Mouse (Mus musculus): Measurements from ENCODE around the gene Rcn3. TPM values are rescaled to one million over a fixed set of nuclear protein-coding genes. Genes with fewer than 3 reads are reported as not detected.
A peak's percentile ranks its signal among the peaks of the same experiment; 100 is the strongest.

Gene Rcn3
- polyA plus RNA-seq, 1 experiment from 2014 or later, result 290 TPM

DNA sequence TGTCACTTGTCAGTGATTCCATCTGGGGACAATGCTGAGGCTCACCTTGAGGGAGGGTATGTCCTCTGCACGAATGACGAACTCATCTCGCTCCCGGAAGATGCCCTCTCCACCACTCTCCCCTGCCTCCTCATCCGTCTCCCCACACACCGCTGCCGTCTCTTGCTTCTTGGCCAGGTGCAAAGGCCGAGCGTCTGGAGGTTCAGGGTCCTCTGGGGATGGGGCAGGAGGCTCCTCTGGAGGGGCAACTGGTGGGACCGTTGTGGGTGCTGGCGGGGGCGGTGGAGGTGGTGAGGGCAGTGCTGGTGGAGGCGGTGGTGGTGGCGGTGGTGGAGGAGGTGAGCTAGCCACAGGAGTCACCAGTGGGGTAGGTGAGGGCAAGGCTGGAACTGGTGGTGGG lies 48.7 kb downstream of the Rcn3 start:
- Histone ChIP-seq H3K4me1 (replicated peaks) (no peaks in the 10 kb centered on the region), H3K4me3 (no peak overlapping the region), H3K27ac (ENCODE audit: poor library complexity, severe bottlenecking) (no peak overlapping the region), H3K9ac (no peak overlapping the region), H3K27me3 (replicated peaks) (no peaks in the 10 kb centered on the region), H3K4me2 (no peak overlapping the region), H3K9me3 (replicated peaks) (no peaks in the 10 kb centered on the region), H3K36me3 (peaks cover 98% of the 10 kb centered on the region)
- ATAC-seq (ENCODE audit: insufficient number of reproducible peaks, low FRiP score), result no peak
- WGBS, result 97% methylated on average over 14 of the region's 14 CpGs

DNA sequence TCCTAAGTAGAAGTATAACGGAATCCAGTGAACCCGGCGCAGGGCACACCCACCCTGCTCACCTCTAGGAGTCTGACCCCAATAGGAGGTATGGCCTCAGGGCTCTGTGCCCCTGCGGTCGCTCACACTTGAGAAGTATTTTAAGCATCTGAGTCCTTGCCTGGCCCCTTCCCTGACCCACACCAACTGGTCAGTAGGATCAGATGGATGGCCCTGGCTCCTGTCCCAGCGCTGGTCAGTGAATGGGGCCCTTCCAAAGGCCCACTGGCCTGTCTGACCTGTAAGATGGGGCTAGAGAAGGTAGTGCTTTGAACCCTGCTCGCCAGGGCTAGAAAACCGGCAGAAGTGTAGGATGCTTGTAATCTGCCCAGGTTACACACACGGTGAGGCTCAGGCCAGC lies 51.2 kb downstream of the Rcn3 start:
- peaks cover 98% of the 10 kb centered on the region for H3K36me3 ChIP-seq
- WGBS, result 84% methylated on average over 9 of the region's 9 CpGs

DNA sequence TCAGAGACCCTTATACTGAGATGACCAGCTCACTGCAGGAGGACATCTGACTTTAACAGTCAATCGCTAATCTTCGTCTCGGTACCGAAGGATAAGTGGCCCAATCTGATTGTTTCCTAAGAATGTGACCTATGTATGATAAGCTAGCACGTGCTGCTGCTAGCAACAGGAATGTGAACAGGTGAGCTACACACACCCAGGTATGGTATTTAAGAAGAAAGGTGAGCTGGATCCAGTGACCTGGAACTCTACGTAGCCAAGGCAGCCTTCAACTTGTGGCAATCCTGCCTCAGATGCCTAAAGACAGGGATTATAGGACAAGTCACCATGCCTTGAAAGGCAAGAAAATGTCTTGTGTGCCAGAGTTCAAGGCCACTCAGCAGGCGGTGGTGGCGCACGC lies 53.6 kb downstream of the Rcn3 start:
- peaks cover 99% of the 10 kb centered on the region for H3K36me3 ChIP-seq
- no peak overlapping the region for H3K27ac ChIP-seq (ENCODE audit: poor library complexity, severe bottlenecking)
- no peaks in the 10 kb centered on the region for H3K4me1 ChIP-seq (replicated peaks)
- no peak for ATAC-seq (ENCODE audit: insufficient number of reproducible peaks, low FRiP score)
- 93% methylated on average over 9 of the region's 9 CpGs for WGBS
- H3K4me3 ChIP-seq, result no peak overlapping the region
- H3K4me2 ChIP-seq, result no peak overlapping the region
- H3K9ac ChIP-seq, result no peak overlapping the region
- H3K27me3 ChIP-seq (replicated peaks), result no peaks in the 10 kb centered on the region
- H3K9me3 ChIP-seq (replicated peaks), result no peaks in the 10 kb centered on the region

More for the DNA sequence above, 51.2 kb downstream of the Rcn3 start:
- Histone ChIP-seq H3K4me3 (no peak overlapping the region), H3K4me1 (replicated peaks) (no peaks in the 10 kb centered on the region), H3K27ac (ENCODE audit: poor library complexity, severe bottlenecking) (no peak overlapping the region), H3K4me2 (no peak overlapping the region), H3K9me3 (replicated peaks) (no peaks in the 10 kb centered on the region), H3K9ac (no peak overlapping the region), H3K27me3 (replicated peaks) (no peaks in the 10 kb centered on the region)
- ATAC-seq (ENCODE audit: insufficient number of reproducible peaks, low FRiP score), result no peak

DNA sequence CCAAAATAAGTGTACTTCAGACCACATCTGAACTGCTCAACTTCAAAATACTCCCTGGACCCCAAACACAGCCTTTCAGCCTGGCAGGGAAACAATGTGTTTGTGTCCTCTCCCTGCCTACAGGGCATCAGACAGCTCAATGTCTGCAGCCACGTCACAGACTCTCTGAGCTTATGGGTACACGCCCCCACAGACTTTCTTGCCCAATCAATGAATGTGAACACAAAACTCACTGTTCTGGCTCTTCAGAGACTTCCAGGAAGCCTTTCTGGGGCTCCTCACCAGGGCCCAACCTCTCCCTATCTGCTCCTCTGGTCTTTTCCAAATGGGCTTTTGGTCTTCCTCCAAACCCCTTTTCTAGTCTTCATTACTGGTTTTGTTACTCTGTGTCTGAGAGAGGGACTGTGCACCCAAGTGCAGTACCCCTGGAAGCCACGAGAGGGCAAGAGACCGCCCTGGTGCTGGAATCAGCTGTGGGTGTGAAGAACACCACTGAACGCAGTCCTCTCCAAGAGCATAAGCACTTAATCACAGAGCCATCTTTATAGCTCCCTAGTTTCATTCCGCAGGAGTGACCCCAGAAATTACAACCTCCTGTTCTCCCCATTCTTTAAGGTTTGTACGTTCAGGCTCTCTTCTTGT lies 54.2 kb downstream of the Rcn3 start:
- Histone ChIP-seq H3K4me3 (no peak overlapping the region), H3K4me2 (no peak overlapping the region), H3K27ac (ENCODE audit: poor library complexity, severe bottlenecking) (no peak overlapping the region), H3K27me3 (replicated peaks) (no peaks in the 10 kb centered on the region), H3K9me3 (replicated peaks) (no peaks in the 10 kb centered on the region), H3K9ac (no peak overlapping the region), H3K36me3 (peaks cover 99% of the 10 kb centered on the region), H3K4me1 (replicated peaks) (no peaks in the 10 kb centered on the region)
- no peak for ATAC-seq (ENCODE audit: insufficient number of reproducible peaks, low FRiP score)
- WGBS, result 69% methylated on average over 7 of the region's 7 CpGs

DNA sequence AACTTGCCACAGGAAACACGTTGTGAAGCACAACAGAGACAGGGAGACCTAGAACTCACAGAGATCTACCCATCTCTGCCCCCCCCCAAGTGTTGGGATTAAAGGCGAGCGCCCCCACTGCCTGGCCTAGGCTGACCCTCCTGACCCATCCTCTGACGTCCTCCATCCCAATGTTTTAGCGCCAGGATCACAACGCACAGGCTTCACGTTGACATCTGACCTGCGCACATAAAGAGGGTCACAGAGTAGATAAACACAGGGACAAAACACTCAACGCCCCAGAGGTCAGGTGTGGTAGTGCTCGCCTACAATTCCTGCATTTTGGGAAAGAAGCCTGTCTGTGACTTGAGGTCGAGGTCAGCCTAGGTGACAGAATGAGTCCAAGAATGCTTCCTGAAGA lies 55.3 kb downstream of the Rcn3 start:
- ATAC-seq (ENCODE audit: insufficient number of reproducible peaks, low FRiP score), result no peak
- WGBS, result 89% methylated on average over 11 of the region's 11 CpGs
- no peak overlapping the region for H3K27ac ChIP-seq (ENCODE audit: poor library complexity, severe bottlenecking)
- no peak overlapping the region for H3K4me2 ChIP-seq
- no peak overlapping the region for H3K9ac ChIP-seq
- H3K9me3 ChIP-seq (replicated peaks), result no peaks in the 10 kb centered on the region
- H3K36me3 ChIP-seq, result peaks cover 99% of the 10 kb centered on the region
- no peaks in the 10 kb centered on the region for H3K27me3 ChIP-seq (replicated peaks)
- H3K4me1 ChIP-seq (replicated peaks), result no peaks in the 10 kb centered on the region
- H3K4me3 ChIP-seq, result no peak overlapping the region

DNA sequence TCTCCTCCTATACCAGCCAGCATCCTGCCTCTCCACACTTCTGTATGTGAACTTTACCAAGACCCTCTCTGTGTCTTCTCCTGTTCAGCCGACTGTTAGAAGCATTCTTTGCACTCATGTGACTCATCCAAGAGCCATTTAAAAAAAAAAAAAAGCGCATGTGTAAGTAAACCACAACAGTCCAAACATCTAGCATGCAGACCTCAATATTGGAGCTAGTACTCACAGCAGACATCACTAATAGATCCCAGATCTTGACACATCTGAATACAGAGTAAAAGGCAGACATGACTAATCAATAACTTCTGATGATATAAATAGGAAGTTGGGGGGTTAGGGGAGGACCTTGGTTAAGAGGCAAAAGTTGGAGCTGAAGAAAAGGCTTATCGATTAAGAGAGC lies 56.4 kb downstream of the Rcn3 start:
- no peak overlapping the region for H3K27ac ChIP-seq (ENCODE audit: poor library complexity, severe bottlenecking)
- H3K4me3 ChIP-seq, result no peak overlapping the region
- no peaks in the 10 kb centered on the region for H3K27me3 ChIP-seq (replicated peaks)
- no peaks in the 10 kb centered on the region for H3K4me1 ChIP-seq (replicated peaks)
- H3K9ac ChIP-seq, result no peak overlapping the region
- no peaks in the 10 kb centered on the region for H3K9me3 ChIP-seq (replicated peaks)
- no peak for ATAC-seq (ENCODE audit: insufficient number of reproducible peaks, low FRiP score)
- 95% methylated on average over 3 of the region's 3 CpGs for WGBS
- peaks cover 99% of the 10 kb centered on the region for H3K36me3 ChIP-seq
- H3K4me2 ChIP-seq, result no peak overlapping the region

DNA sequence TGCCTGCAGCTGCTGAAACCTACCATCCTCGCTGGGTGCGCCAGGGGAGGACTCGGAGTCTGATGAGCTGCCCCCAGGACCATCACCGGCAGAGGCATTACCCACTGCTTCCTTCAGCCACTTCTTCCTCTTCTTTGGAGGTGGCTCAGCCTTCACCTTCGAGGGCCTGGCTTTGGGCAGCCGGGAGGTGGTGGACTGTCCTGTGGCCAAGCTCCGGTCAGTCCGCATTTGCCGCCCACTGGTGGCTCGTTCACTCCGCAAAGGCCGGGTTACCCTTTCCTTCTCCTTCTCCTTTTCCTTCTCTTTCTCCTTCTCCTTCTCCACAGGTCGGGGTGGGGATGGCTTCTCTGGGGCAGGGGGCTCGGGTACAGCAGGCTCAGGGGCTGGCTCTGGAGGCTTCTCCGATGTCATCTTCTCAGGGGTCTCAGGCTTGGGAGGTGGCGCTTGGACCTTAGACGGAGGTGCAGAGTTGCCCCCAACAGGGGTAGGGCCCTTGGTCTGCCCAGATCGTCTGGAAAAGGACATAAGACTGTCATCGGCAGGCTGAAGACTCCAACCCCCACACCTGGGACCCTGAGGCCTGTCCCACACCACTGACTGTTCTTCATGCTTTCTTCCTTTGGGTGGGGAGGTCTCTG lies 58.2 kb downstream of the Rcn3 start:
- Histone ChIP-seq H3K4me3 (no peak overlapping the region), H3K9ac (no peak overlapping the region), H3K4me2 (no peak overlapping the region), H3K9me3 (replicated peaks) (no peaks in the 10 kb centered on the region), H3K4me1 (replicated peaks) (no peaks in the 10 kb centered on the region), H3K27ac (ENCODE audit: poor library complexity, severe bottlenecking) (no peak overlapping the region), H3K27me3 (replicated peaks) (no peaks in the 10 kb centered on the region), H3K36me3 (peaks cover 99% of the 10 kb centered on the region)
- 93% methylated on average over 19 of the region's 19 CpGs for WGBS
- ATAC-seq (ENCODE audit: insufficient number of reproducible peaks, low FRiP score), result no peak

MicroRNAs encoded within 50 kb of the gene (microRNA counts, 519-probe panel; counts per million panel counts)
- microRNA mmu-miR-150, result 2,761 counts per million, percentile 12 among the panel's probes with 10 or more counts

Small RNAs within 50 kb of the gene (microRNA-seq; reads per million reads assigned to microRNA genes)
- gene Mir150 (10.8 reads per million, percentile 25 among the genes with 10 or more reads in this experiment), gene Mir5121 (9.7 reads per million, percentile 23 among the genes with 10 or more reads in this experiment)

Other genes with a start within 250 kb of the Rcn3 start
- gene Akt1s1, start 243.2 kb downstream of the Rcn3 start, polyA plus RNA-seq (2016; fragmentation: Nextera tagmentation; extraction: Ambion mirVana), result 105 and 108 TPM in 2 replicates
- gene Tbc1d17, start 243.1 kb downstream of the Rcn3 start, polyA plus RNA-seq (2016; fragmentation: Nextera tagmentation; extraction: Ambion mirVana), result 60.0 and 61.2 TPM in 2 replicates
- 23.3 and 27.0 TPM in 2 replicates for gene Pnkp, start 235.1 kb downstream of the Rcn3 start, polyA plus RNA-seq (2016; fragmentation: Nextera tagmentation; extraction: Ambion mirVana)
- gene Ptov1, start 222.4 kb downstream of the Rcn3 start, polyA plus RNA-seq (2016; fragmentation: Nextera tagmentation; extraction: Ambion mirVana), result 308 and 321 TPM in 2 replicates
- gene Med25, start 199.5 kb downstream of the Rcn3 start, polyA plus RNA-seq (2016; fragmentation: Nextera tagmentation; extraction: Ambion mirVana), result 76.8 and 81.2 TPM in 2 replicates
- 12.0 and 12.6 TPM in 2 replicates for gene Fuz, start 196.1 kb downstream of the Rcn3 start, polyA plus RNA-seq (2016; fragmentation: Nextera tagmentation; extraction: Ambion mirVana)
- 74.5 and 77.2 TPM in 2 replicates for gene Ap2a1, start 162.7 kb downstream of the Rcn3 start, polyA plus RNA-seq (2016; fragmentation: Nextera tagmentation; extraction: Ambion mirVana)
- 0.19 TPM in 1 of 2 replicates, not detected in the other for gene Tsks, start 149.0 kb downstream of the Rcn3 start, polyA plus RNA-seq (2016; fragmentation: Nextera tagmentation; extraction: Ambion mirVana)
- gene Cpt1c, start 117.4 kb downstream of the Rcn3 start, polyA plus RNA-seq (2016; fragmentation: Nextera tagmentation; extraction: Ambion mirVana), result 10.7 and 11.5 TPM in 2 replicates
- 377 and 394 TPM in 2 replicates for gene Prmt1, start 105.7 kb downstream of the Rcn3 start, polyA plus RNA-seq (2016; fragmentation: Nextera tagmentation; extraction: Ambion mirVana)
- gene Irf3, start 94.6 kb downstream of the Rcn3 start, polyA plus RNA-seq (2016; fragmentation: Nextera tagmentation; extraction: Ambion mirVana), result 59.5 and 60.8 TPM in 2 replicates
- gene Bcl2l12, start 93.5 kb downstream of the Rcn3 start, polyA plus RNA-seq (2016; fragmentation: Nextera tagmentation; extraction: Ambion mirVana), result 42.1 and 42.5 TPM in 2 replicates
- gene Scaf1, start 75.9 kb downstream of the Rcn3 start, polyA plus RNA-seq (2016; fragmentation: Nextera tagmentation; extraction: Ambion mirVana), result 37.0 and 41.2 TPM in 2 replicates
- gene Rras, start 74.3 kb downstream of the Rcn3 start, polyA plus RNA-seq (2016; fragmentation: Nextera tagmentation; extraction: Ambion mirVana), result 79.3 and 79.4 TPM in 2 replicates
- 7.1 and 7.2 TPM in 2 replicates for gene Prr12, start 39.3 kb downstream of the Rcn3 start, polyA plus RNA-seq (2016; fragmentation: Nextera tagmentation; extraction: Ambion mirVana)
- 43.3 and 45.7 TPM in 2 replicates for gene Nosip, start 29.8 kb downstream of the Rcn3 start, polyA plus RNA-seq (2016; fragmentation: Nextera tagmentation; extraction: Ambion mirVana)
- 13.6 and 14.0 TPM in 2 replicates for gene Prrg2, start 29.5 kb downstream of the Rcn3 start, polyA plus RNA-seq (2016; fragmentation: Nextera tagmentation; extraction: Ambion mirVana)
- gene Fcgrt, start 11.6 kb upstream of the Rcn3 start, polyA plus RNA-seq (2016; fragmentation: Nextera tagmentation; extraction: Ambion mirVana), result 28.1 and 28.3 TPM in 2 replicates
- gene Rps11, start 32.2 kb upstream of the Rcn3 start, polyA plus RNA-seq (2016; fragmentation: Nextera tagmentation; extraction: Ambion mirVana), result 1,003 and 1,022 TPM in 2 replicates
- 868 and 880 TPM in 2 replicates for gene Rpl13a, start 36.5 kb upstream of the Rcn3 start, polyA plus RNA-seq (2016; fragmentation: Nextera tagmentation; extraction: Ambion mirVana)
- gene Gm45713, start 44.0 kb upstream of the Rcn3 start, polyA plus RNA-seq (2016; fragmentation: Nextera tagmentation; extraction: Ambion mirVana), result 0.22 and 0.50 TPM in 2 replicates
- gene Flt3l, start 44.2 kb upstream of the Rcn3 start, polyA plus RNA-seq (2016; fragmentation: Nextera tagmentation; extraction: Ambion mirVana), result 1.1 and 1.2 TPM in 2 replicates
- gene Pih1d1, start 62.1 kb upstream of the Rcn3 start, polyA plus RNA-seq (2016; fragmentation: Nextera tagmentation; extraction: Ambion mirVana), result 81.3 and 86.2 TPM in 2 replicates
- gene Aldh16a1, start 62.4 kb upstream of the Rcn3 start, polyA plus RNA-seq (2016; fragmentation: Nextera tagmentation; extraction: Ambion mirVana), result 34.9 and 39.6 TPM in 2 replicates
- 2.6 and 3.8 TPM in 2 replicates for gene Slc17a7, start 71.7 kb upstream of the Rcn3 start, polyA plus RNA-seq (2016; fragmentation: Nextera tagmentation; extraction: Ambion mirVana)
- not detected in 2 replicates for gene Gfy, start 87.3 kb upstream of the Rcn3 start, polyA plus RNA-seq (2016; fragmentation: Nextera tagmentation; extraction: Ambion mirVana)
- gene Pth2, start 88.8 kb upstream of the Rcn3 start, polyA plus RNA-seq (2016; fragmentation: Nextera tagmentation; extraction: Ambion mirVana), result 0.40 TPM in 1 of 2 replicates, not detected in the other
- 0.62 and 0.70 TPM in 2 replicates for gene Ccdc155, start 112.7 kb upstream of the Rcn3 start, polyA plus RNA-seq (2016; fragmentation: Nextera tagmentation; extraction: Ambion mirVana)
- gene Dkkl1, start 119.9 kb upstream of the Rcn3 start, polyA plus RNA-seq (2016; fragmentation: Nextera tagmentation; extraction: Ambion mirVana), result 0.99 and 1.5 TPM in 2 replicates
- 131 and 138 TPM in 2 replicates for gene Tead2, start 123.5 kb upstream of the Rcn3 start, polyA plus RNA-seq (2016; fragmentation: Nextera tagmentation; extraction: Ambion mirVana)
- 1.2 and 1.4 TPM in 2 replicates for gene Cd37, start 146.9 kb upstream of the Rcn3 start, polyA plus RNA-seq (2016; fragmentation: Nextera tagmentation; extraction: Ambion mirVana)
- gene Slc6a16, start 148.9 kb upstream of the Rcn3 start, polyA plus RNA-seq (2016; fragmentation: Nextera tagmentation; extraction: Ambion mirVana), result 0.37 TPM in 2 replicates
- not detected in 2 replicates for gene Slc6a21, start 185.3 kb upstream of the Rcn3 start, polyA plus RNA-seq (2016; fragmentation: Nextera tagmentation; extraction: Ambion mirVana)
- 15.2 and 15.4 TPM in 2 replicates for gene Trpm4, start 241.6 kb upstream of the Rcn3 start, polyA plus RNA-seq (2016; fragmentation: Nextera tagmentation; extraction: Ambion mirVana)
- gene Hrc, start 243.1 kb upstream of the Rcn3 start, polyA plus RNA-seq (2016; fragmentation: Nextera tagmentation; extraction: Ambion mirVana), result 25.5 and 26.9 TPM in 2 replicates

Data from heart, embryonic 12.5 days (tissue).